Mouse (Mus musculus): ENCODE results near the gene Ttc38.

The Ttc38 gene

DNA sequence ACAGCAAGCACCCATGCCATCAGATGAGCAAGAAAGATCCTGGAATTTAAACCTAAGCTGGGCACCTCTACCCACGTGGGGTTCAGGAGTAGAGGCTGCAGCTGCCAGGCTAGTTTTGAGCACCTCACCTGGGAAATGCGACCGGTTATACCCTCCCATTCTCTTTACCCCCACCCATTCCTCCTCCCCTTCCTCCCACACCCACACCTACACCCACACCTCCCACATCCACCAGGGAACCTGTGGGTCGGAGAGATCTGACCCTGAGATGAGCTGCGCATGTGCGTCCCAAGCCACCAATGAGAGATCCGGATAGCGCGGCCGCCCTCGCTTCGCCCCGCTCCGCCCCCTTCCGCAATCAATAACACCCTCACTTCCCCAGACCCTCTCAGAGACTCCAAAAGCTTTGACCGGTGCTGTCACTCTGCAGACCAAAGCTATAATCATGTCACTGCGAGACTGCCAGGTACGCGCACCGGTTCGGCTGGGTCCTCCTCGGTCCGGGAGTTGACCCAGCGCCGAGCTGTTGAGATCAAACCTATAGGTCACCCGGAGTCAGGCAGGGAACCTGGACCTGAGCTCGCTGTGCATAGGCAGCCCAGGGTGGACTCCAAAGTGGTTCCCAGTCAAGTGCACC lies at the start of gene Ttc38:
Gene Ttc38, plus strand, starts transcription at position 353 of the 637 bp plus-strand sequence.
- peak; percentile 78 to 80 for DNase-seq (ENCODE audit: low spot score in 2 of 2)

DNA sequence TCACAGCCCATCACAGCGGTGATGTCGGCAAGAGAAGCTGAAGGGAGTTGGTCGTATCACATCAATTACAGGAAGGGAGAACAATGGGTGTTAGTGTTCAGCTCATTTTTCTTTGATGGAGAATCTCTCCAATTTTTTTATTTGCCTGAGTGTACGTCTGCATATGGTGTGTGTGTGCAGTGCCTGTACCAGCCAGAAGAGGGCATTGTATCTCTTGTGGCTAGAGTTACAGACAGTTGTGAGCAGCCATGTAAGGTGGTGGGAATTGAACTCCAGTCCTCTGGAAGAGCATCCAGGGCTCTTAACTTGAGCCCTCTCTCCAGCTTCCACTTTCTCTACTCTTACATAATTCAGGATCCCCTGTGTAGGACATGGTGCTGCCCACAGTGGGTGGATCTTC lies 49.0 kb upstream of the Ttc38 start:
- peak in 1 of 2 experiments; percentile 26 for DNase-seq (ENCODE audit: low spot score in 2 of 2)

DNA sequence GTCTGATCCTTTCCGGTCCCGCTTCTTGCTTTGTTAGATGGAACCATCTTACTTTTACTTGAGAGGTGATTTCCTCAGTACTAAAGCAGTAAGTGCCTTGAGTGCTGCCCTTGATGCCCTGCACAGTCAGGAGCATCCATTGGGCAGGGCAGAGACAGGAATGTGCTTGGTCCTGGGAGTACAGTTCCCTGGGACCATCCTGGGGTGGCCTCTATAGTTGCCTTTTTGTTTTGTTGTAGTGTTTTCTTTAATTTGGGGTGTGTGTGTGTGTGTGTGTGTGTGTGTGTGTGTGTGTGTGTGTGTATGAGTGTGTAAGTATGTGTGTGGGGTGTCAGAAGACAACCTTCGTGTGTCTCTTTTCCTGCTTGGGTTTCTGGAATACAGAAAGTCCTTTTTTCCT lies 47.8 kb upstream of the Ttc38 start:
- no peak for DNase-seq (ENCODE audit: low spot score in 2 of 2)

DNA sequence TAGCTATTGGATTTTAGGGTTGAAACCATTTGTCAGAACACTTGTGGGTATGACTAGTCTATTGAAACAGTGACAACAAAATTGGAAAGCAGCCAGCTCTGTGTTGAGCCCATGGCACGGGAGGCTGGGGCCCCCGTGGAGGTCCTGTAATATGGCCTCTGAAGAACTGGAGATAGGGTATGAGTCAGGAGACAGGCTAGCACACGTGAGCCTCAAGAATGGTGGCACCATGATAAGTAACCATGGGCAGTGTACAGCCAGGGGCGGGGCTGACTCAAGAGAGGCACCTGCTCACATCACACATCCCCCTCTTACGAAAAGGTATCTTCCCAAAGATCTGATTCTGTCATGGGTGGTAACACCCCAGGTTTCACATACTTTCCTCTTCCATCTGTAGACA lies 45.4 kb upstream of the Ttc38 start:
- DNase-seq (ENCODE audit: low spot score in 2 of 2), result no peak

DNA sequence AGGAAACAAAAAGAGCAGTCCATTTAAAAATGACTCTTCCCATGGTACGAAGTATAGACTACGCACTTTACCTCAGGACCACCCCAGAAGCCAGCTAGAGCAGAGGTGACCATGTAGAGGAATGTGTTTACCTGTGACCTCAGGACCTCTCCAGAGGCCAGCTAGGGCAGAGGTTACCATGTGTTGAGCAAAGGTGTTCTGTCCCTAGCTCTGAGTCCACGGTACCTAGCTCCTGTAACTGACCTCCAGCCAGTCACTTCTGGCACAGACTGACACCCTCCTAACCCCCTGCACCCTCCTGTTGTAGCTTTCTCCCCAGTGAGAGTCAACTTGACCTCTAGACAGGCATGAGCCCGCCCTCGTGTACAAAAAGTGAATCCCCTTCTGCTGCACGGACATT lies 44.6 kb upstream of the Ttc38 start:
- no peak for DNase-seq (ENCODE audit: low spot score in 2 of 2)

DNA sequence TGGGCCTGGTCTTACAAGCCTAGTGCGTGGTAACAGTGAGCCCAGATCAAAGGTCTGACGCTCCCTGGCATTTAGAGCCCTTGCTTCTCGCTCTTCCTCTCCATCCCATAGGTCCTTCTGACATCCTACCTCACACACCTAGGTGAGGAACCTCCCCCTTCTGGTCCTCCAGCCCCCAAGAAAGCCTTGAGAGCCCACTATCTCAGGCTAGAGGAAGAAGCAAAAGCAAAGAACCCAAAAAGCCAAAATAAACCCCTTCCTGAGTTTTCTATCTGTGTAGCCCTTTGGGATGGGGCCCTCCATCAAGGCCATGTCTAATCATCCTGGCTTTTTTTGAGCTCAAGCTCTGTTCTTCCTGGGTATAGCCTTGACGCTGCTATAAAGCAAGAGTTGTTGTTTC lies 44.1 kb upstream of the Ttc38 start:
- DNase-seq (ENCODE audit: low spot score in 2 of 2), result no peak

DNA sequence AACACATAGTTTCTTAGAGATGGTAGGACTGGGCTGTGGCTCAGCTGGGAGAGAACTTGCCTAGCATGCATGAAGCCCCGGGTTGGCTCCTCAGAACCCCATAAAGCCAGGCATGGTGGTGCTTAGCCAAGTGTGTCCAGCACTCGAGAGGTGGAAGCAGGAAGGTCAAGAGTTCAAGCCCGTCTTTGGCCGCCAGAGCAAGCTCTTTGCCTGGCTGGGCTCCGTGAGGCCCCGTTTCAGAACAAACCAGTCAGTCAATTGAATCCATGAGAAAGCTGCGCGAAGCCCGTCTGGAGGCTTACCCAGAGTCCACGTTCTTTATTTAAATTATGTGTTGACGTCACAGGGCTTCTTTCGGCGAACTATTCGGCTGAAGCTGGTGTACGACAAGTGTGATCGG lies 43.5 kb upstream of the Ttc38 start:
- no peak for DNase-seq (ENCODE audit: low spot score in 2 of 2)

DNA sequence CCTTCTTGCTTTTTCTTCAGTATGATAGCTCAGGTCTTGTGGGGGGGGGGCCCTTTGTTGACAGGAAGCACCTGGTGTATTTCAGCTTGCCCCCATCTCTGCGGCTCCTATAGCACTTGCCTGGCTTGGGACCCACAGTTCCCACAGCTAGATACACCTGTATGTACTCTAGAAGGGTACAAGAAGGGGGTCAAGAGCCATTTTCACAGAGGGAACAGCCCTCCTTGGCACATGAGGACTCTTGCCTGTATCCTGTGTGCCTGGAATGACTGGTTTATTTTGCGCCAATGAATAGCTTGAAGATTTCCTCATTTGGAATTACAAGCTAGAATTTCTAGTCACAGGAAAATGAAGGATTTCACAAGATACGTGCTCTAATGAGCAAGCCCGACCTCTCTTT lies 40.7 kb upstream of the Ttc38 start:
- no peak for DNase-seq (ENCODE audit: low spot score in 2 of 2)

DNA sequence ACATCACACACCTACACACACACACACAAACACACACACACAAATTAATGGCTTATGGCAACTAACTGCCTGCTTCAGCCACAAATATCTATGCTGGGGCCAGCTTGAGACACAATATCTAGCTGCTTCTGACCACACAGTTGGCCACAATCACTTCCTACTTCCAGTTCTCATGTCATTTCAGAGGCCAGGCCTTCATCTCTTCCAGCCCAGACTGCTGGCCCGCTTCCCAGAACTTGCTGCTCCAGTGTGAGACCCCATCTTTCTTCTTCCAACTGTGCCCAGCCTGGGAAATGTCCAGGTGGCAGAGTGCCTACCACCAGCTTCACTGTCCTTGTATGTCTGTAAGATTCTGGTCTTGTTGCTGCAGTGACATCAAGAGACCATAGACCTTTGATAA lies 39.3 kb upstream of the Ttc38 start:
- DNase-seq (ENCODE audit: low spot score in 2 of 2), result no peak

DNA sequence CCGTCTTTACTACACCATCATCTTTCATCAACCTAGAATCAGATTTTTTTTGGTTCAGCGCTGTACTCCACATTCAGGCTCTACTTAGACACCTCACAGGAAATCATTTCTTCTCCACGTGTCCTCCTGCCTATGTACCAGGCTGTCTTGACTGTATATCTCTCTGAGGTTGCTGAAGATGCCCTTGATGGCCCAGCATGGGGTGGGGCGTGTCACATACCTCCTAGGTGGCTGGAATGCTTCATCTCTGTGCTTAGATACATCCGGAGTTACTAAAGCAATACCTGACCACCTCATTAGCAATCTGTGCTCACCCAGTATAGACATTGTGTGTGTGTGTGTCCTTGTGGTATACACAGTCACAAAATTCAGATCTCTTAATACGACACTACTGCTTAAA lies 36.6 kb upstream of the Ttc38 start:
- no peak for DNase-seq (ENCODE audit: low spot score in 2 of 2)

DNA sequence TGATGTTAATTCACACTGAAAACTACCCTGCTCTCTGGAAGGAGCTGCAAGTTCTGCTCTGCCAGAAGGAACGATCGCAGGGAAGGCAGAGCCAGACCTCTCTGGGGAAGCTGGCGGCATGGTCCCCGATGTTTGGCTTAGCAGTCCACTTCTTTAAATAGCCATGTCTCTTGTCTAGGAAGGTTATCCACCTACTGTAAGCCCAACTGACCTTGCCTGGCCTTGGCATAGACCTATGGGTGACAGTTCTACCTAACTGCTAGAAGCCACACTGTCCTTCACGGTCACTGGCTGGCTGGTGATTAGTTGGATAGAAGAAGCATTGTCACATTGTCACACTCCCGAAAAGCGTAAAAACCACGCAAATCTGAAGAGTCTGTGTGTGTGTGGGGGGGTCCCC lies 33.4 kb upstream of the Ttc38 start:
- no peak for DNase-seq (ENCODE audit: low spot score in 2 of 2)

DNA sequence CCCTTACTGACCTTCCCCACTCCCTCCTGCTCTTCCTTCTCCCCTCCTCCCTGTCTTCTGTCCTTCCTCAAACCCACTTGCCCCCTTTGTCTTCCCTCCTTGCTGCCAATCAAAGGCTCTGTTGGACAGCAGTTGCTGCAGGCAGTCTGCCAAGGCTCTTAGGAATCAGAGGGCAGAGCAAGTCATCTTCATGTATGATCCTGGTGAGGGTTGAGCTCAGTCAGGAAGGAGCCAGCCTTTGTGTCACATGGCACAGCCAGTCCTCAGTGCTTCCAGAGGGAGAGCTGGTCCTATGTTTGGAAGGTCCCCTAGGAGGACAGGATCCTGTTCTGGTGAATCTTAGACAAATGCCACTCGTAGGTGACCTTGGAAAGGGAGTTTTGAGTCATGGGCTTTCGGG lies 29.2 kb upstream of the Ttc38 start:
- DNase-seq (ENCODE audit: low spot score in 2 of 2), result no peak

DNA sequence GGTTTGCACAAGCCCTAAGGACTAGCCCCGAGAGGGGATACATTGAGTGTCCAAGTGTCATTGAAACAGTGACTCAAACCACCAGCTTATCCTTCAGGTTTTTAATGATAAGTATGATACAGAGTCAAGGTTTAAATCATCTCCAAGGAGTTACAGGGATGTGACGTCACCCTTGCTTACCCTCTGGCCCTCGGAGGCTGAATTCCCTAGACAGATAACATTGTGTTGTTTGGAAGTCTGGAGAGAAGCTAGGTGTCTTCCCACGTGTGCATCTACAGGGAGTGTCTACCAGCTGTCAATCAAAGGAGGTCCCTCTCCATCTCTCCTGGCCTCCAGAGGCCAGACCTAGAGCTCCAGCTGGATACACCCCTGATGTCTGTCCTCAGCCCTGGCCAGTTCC lies 25.2 kb upstream of the Ttc38 start:
- DNase-seq (ENCODE audit: low spot score in 2 of 2), result no peak

DNA sequence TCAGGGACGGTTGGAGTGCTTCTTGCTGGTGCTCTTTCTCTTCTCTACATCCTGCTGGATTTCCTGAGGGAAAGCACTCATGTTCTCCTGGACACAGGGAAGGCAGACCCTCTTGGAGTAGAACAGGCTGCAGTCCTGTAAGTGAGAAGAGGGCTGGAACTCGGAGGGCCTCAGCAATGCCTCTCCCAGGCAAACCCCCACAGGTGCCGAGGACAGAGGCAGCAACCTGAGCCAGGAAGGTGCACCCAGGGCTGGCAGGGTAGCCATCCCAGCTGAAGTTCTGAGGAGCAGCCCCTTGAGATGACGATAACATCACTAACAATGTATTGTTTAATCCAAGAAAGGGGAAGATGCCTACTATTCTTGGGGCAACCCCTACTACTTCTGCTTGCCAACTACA lies 24.7 kb upstream of the Ttc38 start:
- DNase-seq (ENCODE audit: low spot score in 2 of 2), result no peak

DNA sequence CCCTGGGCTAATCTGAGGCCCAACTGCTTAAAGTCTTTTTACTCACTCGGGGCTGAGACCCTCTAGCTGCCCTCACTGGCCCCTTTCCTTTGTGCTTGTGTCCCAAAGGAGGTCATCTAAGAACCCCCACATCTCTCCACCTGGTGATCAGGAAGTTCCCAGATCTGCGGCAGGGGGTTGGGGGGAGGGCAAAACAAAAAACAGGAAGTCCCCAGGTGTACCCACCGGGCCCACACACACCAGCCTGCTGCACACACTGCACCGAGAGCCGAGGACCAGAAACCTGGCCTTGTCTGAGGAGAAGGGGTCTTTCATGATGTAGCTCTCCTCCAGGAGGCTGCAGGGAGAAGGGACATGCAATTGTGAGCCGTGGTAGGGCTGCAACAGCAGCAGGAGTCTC lies 24.1 kb upstream of the Ttc38 start:
- no peak for DNase-seq (ENCODE audit: low spot score in 2 of 2)

DNA sequence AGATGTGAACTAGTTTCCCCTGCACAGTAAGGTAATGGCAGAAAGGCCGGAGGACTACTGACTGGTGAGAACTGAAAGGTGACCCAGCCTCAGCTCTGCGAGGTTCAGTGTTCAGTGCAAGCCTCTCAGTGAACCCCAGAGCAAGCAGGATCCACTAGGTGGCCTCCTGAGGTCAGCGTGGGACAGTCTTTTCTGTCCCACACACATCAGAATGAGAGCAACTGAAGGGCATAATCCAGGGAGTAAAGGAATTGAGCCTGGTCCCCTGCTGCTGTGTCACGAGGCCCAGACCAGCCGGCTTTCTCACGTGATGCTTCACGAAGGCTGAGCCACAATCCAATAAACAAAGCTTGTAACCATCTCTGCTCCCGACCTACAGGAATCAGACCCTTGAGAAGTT lies 23.7 kb upstream of the Ttc38 start:
- DNase-seq (ENCODE audit: low spot score in 2 of 2), result no peak

DNA sequence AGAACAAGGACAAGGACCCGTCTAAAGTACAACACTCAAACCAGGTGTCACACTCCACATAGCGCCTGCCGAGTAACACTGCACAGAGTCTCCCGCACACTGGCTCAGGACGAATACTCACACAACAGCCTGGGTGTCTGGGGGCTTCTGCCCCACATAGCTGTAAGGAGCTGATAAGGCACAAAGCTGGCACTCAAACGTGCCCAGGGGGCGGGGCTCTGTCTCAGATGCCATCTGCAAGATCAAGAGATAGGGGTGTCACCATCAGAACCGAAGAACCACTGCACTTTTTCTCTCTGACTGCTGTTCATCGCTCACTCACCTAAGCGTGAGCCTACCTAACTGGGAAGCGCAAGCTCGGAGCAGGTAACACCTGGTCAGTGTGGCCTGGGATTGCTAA lies 23.0 kb upstream of the Ttc38 start:
- no peak for DNase-seq (ENCODE audit: low spot score in 2 of 2)

DNA sequence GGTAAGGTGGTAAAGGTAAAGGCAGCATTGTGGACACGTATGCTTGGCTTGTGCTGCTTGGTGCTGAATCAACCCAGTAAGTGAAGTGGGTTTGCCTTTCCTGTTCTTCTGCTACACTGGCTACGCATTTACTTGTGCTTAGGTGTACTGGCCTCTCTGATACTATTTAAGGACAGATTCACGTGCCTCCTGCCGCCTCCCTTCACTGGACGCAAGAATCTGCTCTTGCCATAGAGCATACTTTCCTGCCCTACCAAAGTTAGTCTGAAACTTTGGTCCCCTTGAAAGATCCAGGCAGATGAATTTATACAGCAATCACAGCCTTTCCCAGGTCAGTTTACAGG lies 21.7 kb upstream of the Ttc38 start:
- no peak for DNase-seq (ENCODE audit: low spot score in 2 of 2)

DNA sequence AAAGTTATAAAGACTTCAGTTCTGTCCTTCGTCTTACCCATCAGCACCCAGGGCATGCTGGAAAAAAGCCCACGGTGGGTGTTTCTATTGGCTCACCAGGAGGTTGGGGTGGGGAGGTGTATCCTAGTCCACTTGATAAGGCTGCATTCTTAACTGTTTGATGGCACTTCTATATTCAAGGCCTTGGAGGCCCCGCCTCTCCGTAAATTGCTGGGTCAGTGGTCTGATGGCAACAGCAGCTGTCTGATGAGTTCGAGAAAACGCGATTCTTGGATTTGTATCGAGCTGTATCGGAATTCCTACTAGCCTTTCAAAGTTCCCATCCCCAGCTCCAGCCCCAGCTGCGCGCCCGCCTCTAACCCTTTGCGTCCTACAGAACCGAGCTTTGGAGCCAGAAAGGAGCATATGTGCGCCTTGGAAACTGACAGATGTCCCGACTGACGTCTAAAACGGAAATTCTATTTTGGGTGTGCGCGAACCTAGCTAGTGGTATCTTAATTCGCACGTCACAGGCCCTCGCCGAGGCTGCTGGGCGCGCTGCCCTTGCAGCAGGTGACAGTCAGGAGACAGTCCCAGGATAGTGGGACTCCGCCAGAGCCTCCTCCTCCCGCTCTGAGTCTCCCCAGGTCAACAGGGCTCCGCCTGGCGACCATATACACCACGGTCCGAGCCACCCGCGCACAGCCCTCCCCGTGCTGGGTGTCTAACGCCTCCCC lies 21.1 kb upstream of the Ttc38 start:
- DNase-seq (ENCODE audit: low spot score in 2 of 2), result peak in 1 of 2 experiments; percentile 37

DNA sequence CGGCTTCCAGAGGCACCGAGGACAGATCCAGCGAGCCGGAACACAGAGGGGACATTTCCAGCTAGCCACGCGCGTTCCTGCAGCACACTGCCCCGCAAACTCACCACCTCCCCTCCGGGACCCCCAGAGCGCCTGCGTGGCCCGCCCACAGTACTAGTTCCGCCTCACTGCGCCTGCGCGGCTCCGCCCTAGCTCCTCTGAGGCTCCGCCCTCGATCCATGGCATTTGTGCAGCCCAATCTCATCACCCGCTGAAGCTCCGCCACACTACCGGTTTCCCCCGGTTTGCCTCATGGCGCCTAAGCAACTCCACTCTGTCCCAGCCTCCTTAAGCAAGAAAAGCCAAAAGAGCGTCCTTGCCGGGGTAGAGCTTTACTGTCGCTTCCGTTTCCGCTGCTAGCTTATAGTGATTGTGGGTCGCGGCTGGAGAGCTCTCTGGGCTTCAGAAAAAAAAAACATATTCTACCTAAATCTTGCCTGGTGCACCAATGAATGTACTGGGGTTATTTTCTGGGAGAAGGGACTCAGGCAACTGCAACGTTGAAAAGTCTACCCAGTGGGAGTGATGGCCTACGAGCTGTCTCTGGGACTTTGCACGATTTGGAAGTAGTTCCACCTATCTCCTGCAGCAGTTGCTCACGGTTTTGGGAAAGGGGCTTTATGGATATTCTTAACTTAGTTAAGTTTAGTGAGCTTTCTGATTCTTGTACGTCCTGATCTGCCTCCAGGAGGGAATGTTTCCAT lies 20.4 kb upstream of the Ttc38 start, which contains the start of gene Cdpf1:
Gene Cdpf1, minus strand, starts transcription at position 163 of the 743 bp plus-strand sequence.
- peak; percentile 98 to 99 for DNase-seq (ENCODE audit: low spot score in 2 of 2)

DNA sequence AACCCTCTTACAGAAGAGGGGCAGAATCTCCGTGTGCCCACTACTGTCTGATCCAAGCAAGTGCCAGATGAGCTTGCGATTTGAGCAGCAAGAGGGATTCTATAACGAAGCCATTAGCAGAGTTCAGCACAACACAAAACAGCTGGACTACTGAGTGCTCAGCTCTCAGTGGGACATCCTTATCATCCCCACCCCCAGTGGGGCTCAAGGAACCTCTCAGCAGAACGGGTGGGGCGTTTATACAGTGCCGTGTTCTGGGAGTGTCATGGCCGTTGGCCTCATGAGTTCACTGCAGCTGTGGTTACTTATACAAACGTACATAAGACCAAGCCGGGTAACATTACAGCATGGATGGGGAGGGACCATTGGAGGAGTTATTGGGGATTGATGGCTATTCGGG lies 18.7 kb upstream of the Ttc38 start:
- DNase-seq (ENCODE audit: low spot score in 2 of 2), result no peak

DNA sequence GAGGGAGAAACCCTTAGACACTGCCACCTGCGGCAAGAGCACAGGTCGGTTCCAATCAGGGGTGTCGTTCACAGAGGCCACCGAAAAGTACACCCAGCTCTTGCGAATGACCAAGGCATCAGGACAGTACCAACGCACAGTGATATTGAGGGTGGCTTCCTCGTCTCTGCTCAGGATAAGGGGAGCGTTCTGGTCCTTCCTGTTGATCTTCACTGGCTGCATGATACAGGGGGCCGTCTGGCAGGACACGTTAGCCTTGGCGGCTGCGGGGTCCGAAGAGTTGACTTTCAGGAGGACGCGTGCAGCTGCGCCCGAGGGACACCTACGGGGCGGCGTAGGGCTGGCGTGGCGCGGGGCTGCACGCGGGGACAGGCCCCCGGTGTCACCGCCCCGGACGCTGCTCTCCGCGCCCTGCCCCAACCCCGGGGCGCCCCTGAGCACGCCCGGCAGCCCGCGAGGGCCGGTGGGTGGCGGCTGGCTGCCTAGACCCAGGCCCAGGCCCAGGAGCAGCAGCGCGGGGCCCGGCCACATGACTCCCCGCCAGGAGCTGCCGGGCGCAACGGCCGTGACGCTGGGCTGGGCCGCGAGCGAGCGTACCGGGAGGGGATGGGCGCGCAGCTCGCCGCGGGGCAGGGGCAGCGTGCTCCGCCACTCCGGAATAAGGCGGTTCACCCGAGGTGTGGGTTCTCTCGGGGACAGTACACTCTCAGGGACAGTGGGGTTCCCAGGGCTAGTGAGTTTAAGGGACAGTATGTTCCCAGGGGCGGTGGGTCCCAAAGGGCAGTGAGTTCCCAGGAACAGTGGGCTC lies 10.7 kb upstream of the Ttc38 start, which contains the start of gene Pkdrej:
Gene Pkdrej, minus strand, starts transcription at position 532 of the 808 bp plus-strand sequence.
- peak in 1 of 2 experiments; percentile 46 for DNase-seq (ENCODE audit: low spot score in 2 of 2)

All from urinary bladder, postnatal 4 days (tissue).